Mouse (Mus musculus): ENCODE data around the gene Srek1ip1. TPM values are rescaled to one million over a fixed set of nuclear protein-coding genes. Genes with fewer than 3 reads are reported as not detected.

Srek1ip1 gene
- total RNA-seq, 2 experiments from 2014 or later: 18.0 to 20.3 TPM

GRCm38 (mm10) chr13:104837628-104838027 is 45.3 kb downstream of the Srek1ip1 start:
- DNase-seq: no peak
- intact Hi-C loops (cut with DNase I): no loop called here

- intact Hi-C loops (cut with DNase I): no loop called here
- no peak for DNase-seq
Measured at GRCm38 (mm10) chr13:104841937-104842336, 49.7 kb downstream of the Srek1ip1 start.

GRCm38 (mm10) chr13:104843295-104844089 is 51.2 kb downstream of the Srek1ip1 start:
- intact Hi-C loops (cut with DNase I): no loop called here
- no peak for DNase-seq

GRCm38 (mm10) chr13:104853645-104854044 is 61.4 kb downstream of the Srek1ip1 start:
- intact Hi-C loops (cut with DNase I): no loop called here
- no peak for DNase-seq

- peak; percentile 6 to 10 for DNase-seq
- intact Hi-C loops (cut with DNase I): no loop called here
Measured at GRCm38 (mm10) chr13:104863127-104863979, 71.1 kb downstream of the Srek1ip1 start, which contains the start of gene Shisal2b. Gene Shisal2b, minus strand, starts transcription at chr13:104863893.

- intact Hi-C loops (cut with DNase I): no loop called here
- DNase-seq: no peak
Measured at GRCm38 (mm10) chr13:104866726-104867125, 74.4 kb downstream of the Srek1ip1 start.

GRCm38 (mm10) chr13:104869907-104870306 is 77.6 kb downstream of the Srek1ip1 start:
- intact Hi-C loops (cut with DNase I): no loop called here
- DNase-seq: no peak

GRCm38 (mm10) chr13:104878508-104878907 is 86.2 kb downstream of the Srek1ip1 start:
- intact Hi-C loops (cut with DNase I): no loop called here
- no peak for DNase-seq

- intact Hi-C loops (cut with DNase I): no loop called here
- DNase-seq: no peak
Measured at GRCm38 (mm10) chr13:104883566-104884249, 91.4 kb downstream of the Srek1ip1 start.

- no peak for DNase-seq
- intact Hi-C loops (cut with DNase I): no loop called here
Measured at GRCm38 (mm10) chr13:104886308-104887032, 94.2 kb downstream of the Srek1ip1 start.

Other genes starting within 250 kb of the Srek1ip1 start
- gene Cwc27, start 24.7 kb downstream of the Srek1ip1 start, total RNA-seq (2021): 10 to 100 TPM; 12.2 to 15.8 TPM
- not detected for gene Shisal2b, start 71.4 kb downstream of the Srek1ip1 start, total RNA-seq (2021)

All from heart, postnatal 36 days (tissue).